In genomic region chr16:4337269-4337668, GRCm38 (mm10) we compare ENCODE assay signal across 19 mouse cellular contexts.
DNase-seq lines count a peak whose midpoint lies in the region; ATAC-seq and TF ChIP-seq lines count a peak whose summit lies in the region.
"Had no signal": no experiment of that assay in that cellular context is flagged by ENCODE, and none has a peak within 500 bp of the region (broad histone marks: within the 10 kb centered on the region; RNA-seq: fewer than 3 reads in every experiment).

No protein-coding gene starts in this region.

- no peak overlapping the region for H3K9ac ChIP-seq in kidney, embryonic 14.5 days (ENCODE audit: low read depth, low read length)
- H3K9ac ChIP-seq in limb, embryonic 14.5 days (ENCODE audit: low read depth, low read length, severe bottlenecking): no peak overlapping the region
- H3K9ac ChIP-seq: embryonic facial prominence, embryonic 13.5 days; forebrain, embryonic 12.5 days; heart, embryonic 12.5 days; hindbrain, embryonic 12.5 days had no signal

- DNase-seq in kidney, postnatal 25 days: no peak
- peak; percentile 23 to 33 for DNase-seq in kidney, postnatal 4 days
- DNase-seq in kidney, adult 9 months: no peak
- peak; percentile 65 for DNase-seq in limb, embryonic 14.5 days (ENCODE audit: low spot score)
- no peak for DNase-seq in thymus, postnatal 36 days
- DNase-seq: adrenal gland, postnatal 10 days; cerebellum, adult 11-12 months; cerebellum, adult 9-11 months; cerebellum, postnatal 36 days; gastrocnemius, postnatal 10 days; heart, adult 2 months; heart, postnatal 4 days had no signal

- no peak overlapping the region for H3K4me2 ChIP-seq in kidney, embryonic 14.5 days (replicated peaks; ENCODE audit: low read depth, low read length)
- no peak overlapping the region for H3K4me2 ChIP-seq in limb, embryonic 14.5 days (replicated peaks; ENCODE audit: low read depth, low read length, severe bottlenecking)
- H3K4me2 ChIP-seq: embryonic facial prominence, embryonic 13.5 days; forebrain, embryonic 12.5 days; heart, embryonic 12.5 days; hindbrain, embryonic 12.5 days had no signal

- H3K4me3 ChIP-seq in kidney, embryonic 14.5 days (ENCODE audit: low read length): no peak overlapping the region
- H3K4me3 ChIP-seq in limb, embryonic 14.5 days (replicated peaks; ENCODE audit: low read length): no peak overlapping the region
- H3K4me3 ChIP-seq: embryonic facial prominence, embryonic 13.5 days; forebrain, embryonic 12.5 days; heart, adult 2 months; heart, embryonic 12.5 days; hindbrain, embryonic 12.5 days had no signal

- H3K4me1 ChIP-seq in kidney, embryonic 14.5 days (ENCODE audit: control insufficient read depth, insufficient read depth, low read length): no peaks in the 10 kb centered on the region
- 0 out of 2 replicates have a peak, but pooled peaks cover 8% of the 10 kb centered on the region for H3K4me1 ChIP-seq in limb, embryonic 14.5 days (ENCODE audit: control insufficient read depth, insufficient read depth, low read length)
- H3K4me1 ChIP-seq: embryonic facial prominence, embryonic 13.5 days; forebrain, embryonic 12.5 days; hindbrain, embryonic 12.5 days had no signal

- H3K27ac ChIP-seq in kidney, embryonic 14.5 days (ENCODE audit: low read depth, low read length): no peak overlapping the region
- H3K27ac ChIP-seq in limb, embryonic 14.5 days (replicated peaks; ENCODE audit: low read depth, low read length): no peak overlapping the region
- H3K27ac ChIP-seq: embryonic facial prominence, embryonic 13.5 days; forebrain, embryonic 12.5 days; heart, adult 2 months; hindbrain, embryonic 12.5 days had no signal

- no peaks in the 10 kb centered on the region for H3K36me3 ChIP-seq in kidney, embryonic 14.5 days (ENCODE audit: control insufficient read depth, insufficient read depth, low read length)
- H3K36me3 ChIP-seq in limb, embryonic 14.5 days (ENCODE audit: control insufficient read depth, insufficient read depth, low read length): no peaks in the 10 kb centered on the region
- H3K36me3 ChIP-seq: embryonic facial prominence, embryonic 13.5 days; forebrain, embryonic 12.5 days; heart, embryonic 12.5 days; hindbrain, embryonic 12.5 days had no signal

- TF ChIP-seq POLR2A in limb, embryonic 14.5 days (IDR thresholded peaks at IDR 0.05; ENCODE audit: borderline replicate concordance, extremely low read depth, insufficient read depth, insufficient read length): no peak

- ATAC-seq in kidney, embryonic 14.5 days (ENCODE audit: low FRiP score, low TSS enrichment): peak; percentile 77; the same call in 1 of the 2 replicates
- ATAC-seq in limb, embryonic 14.5 days (ENCODE audit: low FRiP score, low read depth): peak; percentile 75; the same call in 1 of the 2 replicates
- ATAC-seq: forebrain, embryonic 16.5 days; hindbrain, embryonic 16.5 days had no signal

- H3K9me3 ChIP-seq in kidney, embryonic 14.5 days (ENCODE audit: control insufficient read depth, low read length): no peaks in the 10 kb centered on the region
- H3K9me3 ChIP-seq in limb, embryonic 14.5 days (ENCODE audit: control insufficient read depth, low read length): no peaks in the 10 kb centered on the region
- H3K9me3 ChIP-seq: embryonic facial prominence, embryonic 13.5 days; forebrain, embryonic 12.5 days; heart, embryonic 12.5 days; hindbrain, embryonic 12.5 days had no signal

- H3K27me3 ChIP-seq in kidney, embryonic 14.5 days (ENCODE audit: control insufficient read depth, insufficient read depth, low read length): no peaks in the 10 kb centered on the region
- no peaks in the 10 kb centered on the region for H3K27me3 ChIP-seq in limb, embryonic 14.5 days (ENCODE audit: control insufficient read depth, insufficient read depth, low read length)
- H3K27me3 ChIP-seq: embryonic facial prominence, embryonic 13.5 days; forebrain, embryonic 12.5 days; heart, embryonic 12.5 days; hindbrain, embryonic 12.5 days had no signal

- 47% methylated on average over 3 of the region's 4 CpGs for WGBS in kidney, embryonic 14.5 days
- WGBS in limb, embryonic 14.5 days: 45% methylated on average over 4 of the region's 4 CpGs

Comparison
In these comparisons a context has a peak if more than half of its experiments do, and no peak if none do; other contexts are left out.
1. DNase-seq: peak in kidney, postnatal 4 days (2 of 2) and limb, embryonic 14.5 days (single experiment); none in kidney, postnatal 25 days (0 of 2), kidney, adult 9 months (single experiment) and thymus, postnatal 36 days (0 of 2).